Mouse (Mus musculus) myocyte (in vitro differentiated cells): ENCODE data around the gene Itih3.

ENCODE experiments used
- E2F4 ChIP-seq: IDR thresholded peaks from one replicate; pipeline ENCODE4 v1.6.1; 2011; ENCODE audit warnings: mild to moderate bottlenecking, control low read depth, moderate library complexity; ENCODE audit not compliant: insufficient read depth
- MAX ChIP-seq: IDR thresholded peaks from one replicate; pipeline ENCODE4 v1.6.1; 2011; ENCODE audit warnings: low read depth, mild to moderate bottlenecking, control low read depth
- MYOD1 ChIP-seq, 3 experiments: IDR thresholded peaks; one replicate each; pipeline ENCODE4 v1.6.1; 2011; ENCODE audit warnings: control low read depth in 2 of 3, low read depth in 2 of 3, mild to moderate bottlenecking in 2 of 3, moderate library complexity in 1 of 3; ENCODE audit not compliant: insufficient read length in 2 of 3, control insufficient read depth in 1 of 3
- MYOG ChIP-seq, 3 experiments: IDR thresholded peaks; one replicate each; pipeline ENCODE4 v1.6.1; 2011; ENCODE audit warnings: control low read depth in 2 of 3, low read depth in 2 of 3, mild to moderate bottlenecking in 2 of 3; ENCODE audit not compliant: insufficient read length in 2 of 3, control insufficient read depth in 1 of 3, insufficient read depth in 1 of 3
- POLR2A ChIP-seq: IDR thresholded peaks from one replicate; pipeline ENCODE4 v1.6.1; 2011; ENCODE audit warnings: low read depth, mild to moderate bottlenecking, control low read depth, moderate library complexity; ENCODE audit not compliant: insufficient read length
- POLR2AphosphoS2 ChIP-seq: IDR thresholded peaks from one replicate; pipeline ENCODE4 v1.6.1; 2011; ENCODE audit warnings: low read depth, control low read depth; ENCODE audit not compliant: insufficient read length
- REST ChIP-seq: IDR thresholded peaks from one replicate; pipeline ENCODE4 v1.6.1; 2011; ENCODE audit warnings: mild to moderate bottlenecking, control low read depth, moderate library complexity; ENCODE audit not compliant: insufficient read depth, insufficient read length
- SRF ChIP-seq: IDR thresholded peaks from one replicate; pipeline ENCODE4 v1.6.1; 2011; ENCODE audit warnings: low read depth; ENCODE audit not compliant: control insufficient read depth, insufficient read length
- TCF12 ChIP-seq: IDR thresholded peaks from one replicate; pipeline ENCODE4 v1.6.1; 2011; ENCODE audit warnings: mild to moderate bottlenecking, control low read depth; ENCODE audit not compliant: poor library complexity, insufficient read depth, severe bottlenecking
- TCF3 ChIP-seq: IDR thresholded peaks from one replicate; pipeline ENCODE4 v1.6.1; 2011; ENCODE audit warnings: low read depth, control low read depth; ENCODE audit not compliant: insufficient read length
- USF1 ChIP-seq: IDR thresholded peaks from one replicate; pipeline ENCODE4 v1.6.1; 2011; ENCODE audit warnings: low read depth, mild to moderate bottlenecking, control low read depth, moderate library complexity

GRCm38 (mm10) chr14:30916516-30916915, 7.0 kb downstream of the Itih3 start:
- TF ChIP-seq USF1 = no peak
- TF ChIP-seq E2F4 = no peak
- TF ChIP-seq POLR2A = no peak
- no peak for TF ChIP-seq TCF12
- no peak for TF ChIP-seq TCF3
- no peak for TF ChIP-seq POLR2AphosphoS2
- TF ChIP-seq MAX = no peak
- no peak for TF ChIP-seq MYOG (IDR thresholded peaks at IDR 0.05; ENCODE audit: control insufficient read depth in 1 of 3, insufficient read depth in 1 of 3, insufficient read length in 2 of 3, low read depth in 2 of 3)
- no peak for TF ChIP-seq SRF
- TF ChIP-seq MYOD1 (IDR thresholded peaks at IDR 0.05; ENCODE audit: control insufficient read depth in 1 of 3, insufficient read length in 2 of 3, low read depth in 2 of 3) = no peak
- TF ChIP-seq REST = no peak
